Mouse (Mus musculus): ENCODE measurements around the gene Narfl.

Gene Narfl

GRCm38 (mm10) chr17:25829558-25830017, 56.0 kb downstream of the Narfl start:
- DNase-seq (ENCODE audit: low read depth, low spot score) = no peak

GRCm38 (mm10) chr17:25830200-25830753, 56.7 kb downstream of the Narfl start:
- DNase-seq (ENCODE audit: low read depth, low spot score) = no peak

GRCm38 (mm10) chr17:25830806-25831431, 57.3 kb downstream of the Narfl start:
- no peak for DNase-seq (ENCODE audit: low read depth, low spot score)

- no peak for DNase-seq (ENCODE audit: low read depth, low spot score)
Measured at GRCm38 (mm10) chr17:25831451-25832281, 58.1 kb downstream of the Narfl start.

- DNase-seq (ENCODE audit: low read depth, low spot score) = peak; percentile 99
Measured at GRCm38 (mm10) chr17:25832436-25833290, 59.1 kb downstream of the Narfl start.
